Comparison of ENCODE assay signal across 8 mouse cellular contexts in genomic region chr9:45133484-45134310, GRCm38 (mm10). TPM values are rescaled to one million over a fixed set of nuclear protein-coding genes. Genes with fewer than 3 reads are reported as not detected.
DNase-seq lines count a peak whose midpoint lies in the region; ATAC-seq and TF ChIP-seq lines count a peak whose summit lies in the region.

No protein-coding gene starts in this region.

- no peak for TF ChIP-seq POLR2A in embryonic fibroblast, embryonic 13.5 days (IDR thresholded peaks at IDR 0.05; ENCODE audit: low read depth, low read length)

- DNase-seq in adrenal gland, adult (ENCODE audit: inconsistent age in 2 of 2, low spot score in 1 of 2) = peak; percentile 51 to 78
- no peak for DNase-seq in adrenal gland, postnatal 4 days (ENCODE audit: low spot score in 2 of 2)
- DNase-seq in right cerebral cortex, postnatal 4 days = peak; percentile 52
- no peak for DNase-seq in right cerebral cortex, adult 18-20 months
- DNase-seq in kidney, postnatal 25 days = peak; percentile 79 to 82
- DNase-seq in retina, embryonic 14.5 days (ENCODE audit: low spot score) = peak; percentile 61

- no peak overlapping the region for H3K27ac ChIP-seq in embryonic fibroblast, embryonic 13.5 days (ENCODE audit: insufficient read depth, low read length)

- ATAC-seq in granulocyte monocyte progenitor cell, adult 5-6 weeks (replicated peaks; ENCODE audit: poor library complexity, severe bottlenecking) = no peak

- no peak overlapping the region for H3K4me3 ChIP-seq in embryonic fibroblast, embryonic 13.5 days (ENCODE audit: insufficient read depth, low read length)

- TF ChIP-seq CTCF in embryonic fibroblast, embryonic 13.5 days (IDR thresholded peaks at IDR 0.05; ENCODE audit: borderline replicate concordance, insufficient read depth, low read length) = peak; percentile 69

- H3K4me1 ChIP-seq in embryonic fibroblast, embryonic 13.5 days (ENCODE audit: control insufficient read depth, insufficient read depth, low read length) = no peaks in the 10 kb centered on the region

RNA-seq across cellular contexts. Expression of gene Scn4b, which starts 4.5 kb away (rescaled TPM):
- total RNA-seq in adrenal gland, postnatal 4 days (2021) = 1 to 10 TPM; 2.6 to 3.0 TPM
- polyA plus RNA-seq in embryonic fibroblast, embryonic 13.5 days (2011; ENCODE audit: insufficient read length, low read depth, missing spikeins) = not detected in 2 replicates
- total RNA-seq in granulocyte monocyte progenitor cell, adult 5-6 weeks (2014; fragmentation: Nextera tagmentation) = not detected in 2 replicates
- not detected in 2 replicates for total RNA-seq in granulocyte monocyte progenitor cell, adult 5-6 weeks (2017)

RNA-seq across cellular contexts. Expression of gene Scn2b, which starts 16.1 kb away (rescaled TPM):
- total RNA-seq in adrenal gland, postnatal 4 days (2021) = 1 to 10 TPM; 6.6 to 7.9 TPM
- 0.28 and 0.83 TPM in 2 replicates for polyA plus RNA-seq in embryonic fibroblast, embryonic 13.5 days (2011; ENCODE audit: insufficient read length, low read depth, missing spikeins)
- total RNA-seq in granulocyte monocyte progenitor cell, adult 5-6 weeks (2014; fragmentation: Nextera tagmentation) = not detected in 2 replicates
- total RNA-seq in granulocyte monocyte progenitor cell, adult 5-6 weeks (2017) = not detected in 2 replicates

RNA-seq across cellular contexts. Expression of gene BC049352, which starts 48.1 kb away (rescaled TPM):
- total RNA-seq in adrenal gland, postnatal 4 days (2021) = under 1 TPM in 1 of 2 experiments, not detected in 1; 0.17 TPM
- not detected in 2 replicates for polyA plus RNA-seq in embryonic fibroblast, embryonic 13.5 days (2011; ENCODE audit: insufficient read length, low read depth, missing spikeins)
- total RNA-seq in granulocyte monocyte progenitor cell, adult 5-6 weeks (2014; fragmentation: Nextera tagmentation) = not detected in 2 replicates
- total RNA-seq in granulocyte monocyte progenitor cell, adult 5-6 weeks (2017) = not detected in 2 replicates

RNA-seq across cellular contexts. Expression of gene Jaml, which starts 54.7 kb away (rescaled TPM):
- 1 to 10 TPM; 1.2 to 1.6 TPM for total RNA-seq in adrenal gland, postnatal 4 days (2021)
- polyA plus RNA-seq in embryonic fibroblast, embryonic 13.5 days (2011; ENCODE audit: insufficient read length, low read depth, missing spikeins) = not detected in 2 replicates
- total RNA-seq in granulocyte monocyte progenitor cell, adult 5-6 weeks (2014; fragmentation: Nextera tagmentation) = 0.51 TPM in 1 of 2 replicates, not detected in the other
- total RNA-seq in granulocyte monocyte progenitor cell, adult 5-6 weeks (2017) = 2.4 and 3.4 TPM in 2 replicates

Comparison
In these comparisons a context has a peak if more than half of its experiments do, and no peak if none do; other contexts are left out.
1. DNase-seq: peak in adrenal gland, adult (2 of 2), right cerebral cortex, postnatal 4 days (single experiment), kidney, postnatal 25 days (2 of 2) and retina, embryonic 14.5 days (single experiment); none in adrenal gland, postnatal 4 days (0 of 2) and right cerebral cortex, adult 18-20 months (single experiment).
2. RNA of gene Scn2b, which starts 16.1 kb away (total RNA-seq): 6.6 to 7.9 TPM in adrenal gland, postnatal 4 days; not detected in granulocyte monocyte progenitor cell, adult 5-6 weeks; every median in the first group is over 4 times any median in the second.